Mouse (Mus musculus): ENCODE measurements around the gene Glipr1. TPM values are rescaled to one million over a fixed set of nuclear protein-coding genes. Genes with fewer than 3 reads are reported as not detected.

Glipr1 gene
- polyA plus RNA-seq, 1 experiment from 2014 or later, result 2.4 TPM

GRCm38 (mm10) chr10:112001756-112002520 is 493 bp downstream of the Glipr1 start:
- Histone ChIP-seq H3K4me1 (replicated peaks; ENCODE audit: insufficient read depth, low read length) (no peaks in the 10 kb centered on the region), H3K27me3 (ENCODE audit: insufficient read depth, low read length) (no peaks in the 10 kb centered on the region), H3K36me3 (ENCODE audit: insufficient read depth, low read length) (no peaks in the 10 kb centered on the region), H3K4me2 (ENCODE audit: low read length) (no peak overlapping the region), H3K9me3 (replicated peaks; ENCODE audit: low read length) (no peaks in the 10 kb centered on the region), H3K27ac (no peak overlapping the region), H3K9ac (ENCODE audit: low read depth, low read length) (no peak overlapping the region), H3K4me3 (replicated peaks; ENCODE audit: low read depth, low read length) (no peak overlapping the region)
- no peak for TF ChIP-seq CTCF (IDR thresholded peaks at IDR 0.05; ENCODE audit: low read depth)
- ATAC-seq (replicated peaks; ENCODE audit: low FRiP score, low read depth) (no peak), DNase-seq (ENCODE audit: low spot score) (no peak)
- 84% methylated on average over 9 of the region's 9 CpGs for WGBS

GRCm38 (mm10) chr10:112001350-112001749 is 1.1 kb downstream of the Glipr1 start:
- ATAC-seq (replicated peaks; ENCODE audit: low FRiP score, low read depth) (no peak), DNase-seq (ENCODE audit: low spot score) (no peak)
- Histone ChIP-seq H3K4me2 (ENCODE audit: low read length) (no peak overlapping the region), H3K27ac (no peak overlapping the region), H3K4me3 (replicated peaks; ENCODE audit: low read depth, low read length) (no peak overlapping the region), H3K9me3 (replicated peaks; ENCODE audit: low read length) (no peaks in the 10 kb centered on the region), H3K9ac (ENCODE audit: low read depth, low read length) (no peak overlapping the region), H3K36me3 (ENCODE audit: insufficient read depth, low read length) (no peaks in the 10 kb centered on the region), H3K4me1 (replicated peaks; ENCODE audit: insufficient read depth, low read length) (no peaks in the 10 kb centered on the region), H3K27me3 (ENCODE audit: insufficient read depth, low read length) (no peaks in the 10 kb centered on the region)
- WGBS, result 92% methylated on average over 2 of the region's 2 CpGs
- no peak for TF ChIP-seq CTCF (IDR thresholded peaks at IDR 0.05; ENCODE audit: low read depth)

- DNase-seq (ENCODE audit: low spot score) (no peak), ATAC-seq (replicated peaks; ENCODE audit: low FRiP score, low read depth) (no peak)
- WGBS, result 82% methylated on average over 5 of the region's 5 CpGs
Observed at GRCm38 (mm10) chr10:112000568-112000967, 1.9 kb downstream of the Glipr1 start.

DNA sequence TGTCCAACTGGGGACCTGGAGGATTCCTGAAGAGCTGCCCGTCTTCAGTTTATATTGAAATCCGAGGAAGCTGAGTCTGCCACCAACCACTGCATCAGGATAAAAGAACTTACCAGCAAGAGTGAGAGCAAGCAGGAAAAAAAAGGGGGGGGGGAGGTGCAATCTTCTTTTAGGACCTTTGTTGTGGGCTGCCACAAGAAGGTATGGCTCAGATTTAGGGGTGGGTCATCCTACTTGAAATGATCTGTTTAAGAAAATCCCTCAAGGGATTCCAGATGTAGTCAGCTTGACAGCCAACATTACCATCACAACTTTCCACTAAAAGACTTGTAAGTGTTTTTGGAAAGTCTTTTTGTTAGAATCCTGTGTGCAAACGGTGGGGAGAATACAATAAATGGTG is 2.7 kb downstream of the Glipr1 start:
- ATAC-seq (replicated peaks; ENCODE audit: low FRiP score, low read depth) (no peak), DNase-seq (ENCODE audit: low spot score) (no peak)
- no peaks in the 10 kb centered on the region for H3K36me3 ChIP-seq (ENCODE audit: insufficient read depth, low read length)
- H3K27ac ChIP-seq, result no peak overlapping the region
- H3K4me3 ChIP-seq (replicated peaks; ENCODE audit: low read depth, low read length), result no peak overlapping the region
- no peaks in the 10 kb centered on the region for H3K9me3 ChIP-seq (replicated peaks; ENCODE audit: low read length)
- H3K9ac ChIP-seq (ENCODE audit: low read depth, low read length), result no peak overlapping the region
- 58% methylated on average over 3 of the region's 3 CpGs for WGBS
- no peak overlapping the region for H3K4me2 ChIP-seq (ENCODE audit: low read length)
- H3K27me3 ChIP-seq (ENCODE audit: insufficient read depth, low read length), result no peaks in the 10 kb centered on the region
- no peaks in the 10 kb centered on the region for H3K4me1 ChIP-seq (replicated peaks; ENCODE audit: insufficient read depth, low read length)
- TF ChIP-seq CTCF (IDR thresholded peaks at IDR 0.05; ENCODE audit: low read depth), result no peak

More at GRCm38 (mm10) chr10:112000568-112000967, 1.9 kb downstream of the Glipr1 start:
- Histone ChIP-seq H3K27me3 (ENCODE audit: insufficient read depth, low read length) (no peaks in the 10 kb centered on the region), H3K9ac (ENCODE audit: low read depth, low read length) (no peak overlapping the region), H3K9me3 (replicated peaks; ENCODE audit: low read length) (no peaks in the 10 kb centered on the region), H3K4me1 (replicated peaks; ENCODE audit: insufficient read depth, low read length) (no peaks in the 10 kb centered on the region), H3K4me2 (ENCODE audit: low read length) (no peak overlapping the region), H3K4me3 (replicated peaks; ENCODE audit: low read depth, low read length) (no peak overlapping the region), H3K36me3 (ENCODE audit: insufficient read depth, low read length) (no peaks in the 10 kb centered on the region), H3K27ac (no peak overlapping the region)
- no peak for TF ChIP-seq CTCF (IDR thresholded peaks at IDR 0.05; ENCODE audit: low read depth)

- H3K36me3 ChIP-seq (ENCODE audit: insufficient read depth, low read length), result no peaks in the 10 kb centered on the region
- H3K4me1 ChIP-seq (replicated peaks; ENCODE audit: insufficient read depth, low read length), result no peaks in the 10 kb centered on the region
- H3K4me2 ChIP-seq (ENCODE audit: low read length), result no peak overlapping the region
- no peak overlapping the region for H3K9ac ChIP-seq (ENCODE audit: low read depth, low read length)
- H3K9me3 ChIP-seq (replicated peaks; ENCODE audit: low read length), result no peaks in the 10 kb centered on the region
- H3K27me3 ChIP-seq (ENCODE audit: insufficient read depth, low read length), result no peaks in the 10 kb centered on the region
- ATAC-seq (replicated peaks; ENCODE audit: low FRiP score, low read depth) (no peak), DNase-seq (ENCODE audit: low spot score) (no peak)
- TF ChIP-seq CTCF (IDR thresholded peaks at IDR 0.05; ENCODE audit: low read depth), result no peak
- no peak overlapping the region for H3K27ac ChIP-seq
- no peak overlapping the region for H3K4me3 ChIP-seq (replicated peaks; ENCODE audit: low read depth, low read length)
Observed at GRCm38 (mm10) chr10:111997671-111998070, 4.8 kb downstream of the Glipr1 start.

DNA sequence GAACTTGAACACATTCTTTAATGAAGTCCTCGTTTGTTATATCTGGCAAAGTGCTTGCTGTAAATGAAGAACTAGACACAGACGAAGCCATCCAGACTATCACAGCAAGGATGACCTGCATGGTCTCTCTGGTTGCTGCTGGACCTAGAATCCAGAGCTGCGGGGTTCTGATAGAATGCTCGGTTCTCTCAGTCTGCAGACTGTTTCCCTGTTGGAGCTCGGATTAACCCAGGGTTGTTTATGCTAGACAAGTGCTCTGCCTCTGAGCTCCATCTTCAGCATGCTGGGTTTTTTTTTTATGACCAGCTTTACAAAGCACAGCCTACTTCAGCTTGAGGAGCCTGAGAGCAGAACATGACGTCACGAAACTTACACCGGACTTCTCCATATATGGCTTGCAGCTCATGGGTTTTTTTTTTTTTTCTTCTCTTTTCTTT is 5.5 kb downstream of the Glipr1 start:
- Histone ChIP-seq H3K4me3 (replicated peaks; ENCODE audit: low read depth, low read length) (no peak overlapping the region), H3K27ac (no peak overlapping the region), H3K9me3 (replicated peaks; ENCODE audit: low read length) (no peaks in the 10 kb centered on the region), H3K4me1 (replicated peaks; ENCODE audit: insufficient read depth, low read length) (no peaks in the 10 kb centered on the region), H3K9ac (ENCODE audit: low read depth, low read length) (no peak overlapping the region), H3K4me2 (ENCODE audit: low read length) (no peak overlapping the region), H3K36me3 (ENCODE audit: insufficient read depth, low read length) (no peaks in the 10 kb centered on the region), H3K27me3 (ENCODE audit: insufficient read depth, low read length) (no peaks in the 10 kb centered on the region)
- ATAC-seq (replicated peaks; ENCODE audit: low FRiP score, low read depth) (no peak), DNase-seq (ENCODE audit: low spot score) (no peak)
- WGBS, result 73% methylated on average over 8 of the region's 8 CpGs
- TF ChIP-seq CTCF (IDR thresholded peaks at IDR 0.05; ENCODE audit: low read depth), result no peak

GRCm38 (mm10) chr10:111996549-111996904 is 5.9 kb downstream of the Glipr1 start:
- WGBS, result 87% methylated on average over 7 of the region's 7 CpGs

More at GRCm38 (mm10) chr10:111996549-111996904, 5.9 kb downstream of the Glipr1 start:
- DNase-seq (ENCODE audit: low spot score) (no peak), ATAC-seq (replicated peaks; ENCODE audit: low FRiP score, low read depth) (no peak)
- H3K4me2 ChIP-seq (ENCODE audit: low read length), result no peak overlapping the region
- no peaks in the 10 kb centered on the region for H3K4me1 ChIP-seq (replicated peaks; ENCODE audit: insufficient read depth, low read length)
- no peaks in the 10 kb centered on the region for H3K36me3 ChIP-seq (ENCODE audit: insufficient read depth, low read length)
- no peaks in the 10 kb centered on the region for H3K9me3 ChIP-seq (replicated peaks; ENCODE audit: low read length)
- no peak overlapping the region for H3K4me3 ChIP-seq (replicated peaks; ENCODE audit: low read depth, low read length)
- H3K9ac ChIP-seq (ENCODE audit: low read depth, low read length), result no peak overlapping the region
- no peak for TF ChIP-seq CTCF (IDR thresholded peaks at IDR 0.05; ENCODE audit: low read depth)
- no peaks in the 10 kb centered on the region for H3K27me3 ChIP-seq (ENCODE audit: insufficient read depth, low read length)
- H3K27ac ChIP-seq, result no peak overlapping the region
